Mouse (Mus musculus) forebrain, embryonic 15.5 days (tissue): ENCODE measurements around the gene Slc35a5. TPM values are rescaled to one million over a fixed set of nuclear protein-coding genes. Genes with fewer than 3 reads are reported as not detected.

Experiments used
- polyA plus RNA-seq: library from polyadenylated mRNA; unstranded; fragments of >200 nt; fragmentation: Nextera tagmentation; extraction: Ambion mirVana; gene quantifications from 2 replicates; pipeline ENCODE4 v1.2.1, GENCODE M21; 2015

The Slc35a5 gene
- polyA plus RNA-seq, 1 experiment from 2014 or later: 38.3 TPM

Other genes with a start within 250 kb of the Slc35a5 start
- not detected in 2 replicates for gene Cd200r3, start 215.0 kb downstream of the Slc35a5 start, polyA plus RNA-seq
- gene Ccdc80, start 65.3 kb downstream of the Slc35a5 start, polyA plus RNA-seq: 26.3 and 26.5 TPM in 2 replicates
- gene Atg3, start 79 bp upstream of the Slc35a5 start, polyA plus RNA-seq: 52.3 and 54.0 TPM in 2 replicates
- gene Btla, start 65.6 kb upstream of the Slc35a5 start, polyA plus RNA-seq: 0.23 TPM in 1 of 2 replicates, not detected in the other